Mouse (Mus musculus) forebrain, postnatal 0 days (tissue): ENCODE data around the gene Pold4. TPM values are rescaled to one million over a fixed set of nuclear protein-coding genes. Genes with fewer than 3 reads are reported as not detected.
A peak's percentile ranks its signal among the peaks of the same experiment; 100 is the strongest.

Experiments used
- ATAC-seq: fragments of 200-750 bp; cut with Nextera tagmentation; 2 replicates; pipeline ENCODE4 v1.8.0; 2017; ENCODE audit warnings: mild to moderate bottlenecking, moderate library complexity
- DNase-seq: peaks from one replicate; pipeline ENCODE4 v3.0.0-alpha.2; 2015
- H3K27ac ChIP-seq: fragments of 300-500 bp; sonication (generic); 2 replicates; pipeline ENCODE4 v1.5.1; 2014; ENCODE audit warnings: low read depth, mild to moderate bottlenecking, antibody characterized with exemption, low read length, moderate library complexity, mixed read lengths
- H3K27me3 ChIP-seq: fragments of 300-500 bp; sonication (generic); 2 replicates; pipeline ENCODE4 v1.6.1; 2014; ENCODE audit warnings: mild to moderate bottlenecking, low read length, mixed read lengths; ENCODE audit not compliant: insufficient read depth
- H3K36me3 ChIP-seq: fragments of 300-500 bp; sonication (generic); 2 replicates; pipeline ENCODE4 v1.6.1; 2014; ENCODE audit warnings: mild to moderate bottlenecking, moderate library complexity; ENCODE audit not compliant: insufficient read depth
- H3K4me1 ChIP-seq: fragments of 300-500 bp; sonication (generic); 2 replicates; pipeline ENCODE4 v1.6.1; 2014; ENCODE audit warnings: antibody characterized with exemption; ENCODE audit not compliant: insufficient read depth
- H3K4me2 ChIP-seq: fragments of 300-500 bp; sonication (generic); 2 replicates; pipeline ENCODE4 v1.6.1; 2014; ENCODE audit warnings: low read depth, mild to moderate bottlenecking, moderate library complexity
- H3K4me3 ChIP-seq: fragments of 300-500 bp; sonication (generic); 2 replicates; pipeline ENCODE4 v1.5.1; 2014; ENCODE audit warnings: low read depth, low read length, mixed read lengths
- H3K9ac ChIP-seq: fragments of 300-500 bp; sonication (generic); 2 replicates; pipeline ENCODE4 v1.6.1; 2014; ENCODE audit warnings: mild to moderate bottlenecking
- H3K9me3 ChIP-seq: fragments of 300-500 bp; sonication (generic); 2 replicates; pipeline ENCODE4 v1.6.1; 2016; ENCODE audit warnings: low read length
- CTCF ChIP-seq: sonication (generic); IDR thresholded peaks from 2 replicates; pipeline ENCODE4 v1.5.1; 2016; ENCODE audit warnings: antibody characterized with exemption, control low read depth, low read depth
- WGBS: fragments of 180-500 bp; shearing (Covaris S2); extraction: QIAGEN DNeasy Blood & Tissue Kit; methylation state at CpG from one replicate; pipeline ENCODE4 v1.1.7; 2014; 5-methylcytosine and 5-hydroxymethylcytosine counted together
- microRNA-seq, 2 experiments: library from miRNA; unstranded; fragments of <30 nt; microRNA quantifications; one replicate each; pipeline ENCODE4; 2016
- polyA plus RNA-seq: library from polyadenylated mRNA; unstranded; fragments of >200 nt; fragmentation: Nextera tagmentation; extraction: Ambion mirVana; gene quantifications from 2 replicates; pipeline ENCODE4 v1.2.1, GENCODE M21; 2015
- total RNA-seq: library from RNA; depleted of rRNA; stranded (reverse); fragments of >200 nt; gene quantifications from 2 replicates; pipeline ENCODE4 v1.2.3, GENCODE M21; 2014; rRNA removed

Gene Pold4
- total and polyA plus RNA-seq, 2 experiments from 2014 or later: 21.2 to 21.8 TPM

GRCm38 (mm10) chr19:4270972-4271371, 39.3 kb downstream of the Pold4 start:
- Histone ChIP-seq H3K4me3 (no peak overlapping the region), H3K27me3 (no peaks in the 10 kb centered on the region), H3K9me3 (no peaks in the 10 kb centered on the region), H3K27ac (no peak overlapping the region), H3K4me2 (no peak overlapping the region), H3K36me3 (peaks cover 25% of the 10 kb centered on the region), H3K9ac (no peak overlapping the region), H3K4me1 (no peaks in the 10 kb centered on the region)
- 97% methylated on average over 11 of the region's 11 CpGs for WGBS
- DNase-seq (no peak), ATAC-seq (no peak)
- TF ChIP-seq CTCF: no peak

GRCm38 (mm10) chr19:4279487-4279886, 47.8 kb downstream of the Pold4 start:
- Histone ChIP-seq H3K27me3 (no peaks in the 10 kb centered on the region), H3K4me1 (no peaks in the 10 kb centered on the region), H3K36me3 (peaks cover 4% of the 10 kb centered on the region; the same call in 1 of the 2 replicates), H3K4me3 (no peak overlapping the region), H3K4me2 (no peak overlapping the region), H3K27ac (no peak overlapping the region), H3K9ac (no peak overlapping the region), H3K9me3 (no peaks in the 10 kb centered on the region)
- TF ChIP-seq CTCF: peak; percentile 37
- WGBS: 98% methylated on average over 1 of the region's 1 CpGs
- ATAC-seq (no peak), DNase-seq (no peak)

GRCm38 (mm10) chr19:4280425-4280824, 48.7 kb downstream of the Pold4 start:
- no peak overlapping the region for H3K4me2 ChIP-seq
- no peak for TF ChIP-seq CTCF
- H3K9me3 ChIP-seq: no peaks in the 10 kb centered on the region
- no peak for DNase-seq
- no peaks in the 10 kb centered on the region for H3K27me3 ChIP-seq
- H3K4me1 ChIP-seq: no peaks in the 10 kb centered on the region
- H3K36me3 ChIP-seq: peaks cover 4% of the 10 kb centered on the region
- H3K27ac ChIP-seq: no peak overlapping the region
- H3K4me3 ChIP-seq: no peak overlapping the region
- 96% methylated on average over 9 of the region's 9 CpGs for WGBS
- no peak overlapping the region for H3K9ac ChIP-seq
- no peak for ATAC-seq

- Histone ChIP-seq H3K36me3 (peaks cover 26% of the 10 kb centered on the region), H3K27ac (peak within 1 kb of the TSS; percentile 69), H3K9ac (peak within 1 kb of the TSS; percentile 63), H3K4me2 (peak within 1 kb of the TSS; percentile 68), H3K4me3 (peak within 1 kb of the TSS; percentile 64), H3K4me1 (no peaks in the 10 kb centered on the region), H3K9me3 (no peaks in the 10 kb centered on the region), H3K27me3 (no peaks in the 10 kb centered on the region)
- 4% methylated on average over 44 of the region's 50 CpGs for WGBS
- peak; percentile 91 for DNase-seq
- TF ChIP-seq CTCF: peak; percentile 78
- peak; percentile 97 for ATAC-seq
These were observed 51.3 kb downstream of the Pold4 start, which contains the start of gene Ankrd13d for GRCm38 (mm10) chr19:4282898-4283553. Ankrd13d (minus strand) TSS chr19:4283137.

Small RNA genes within 50 kb of the gene (microRNA-seq; reads per million reads assigned to microRNA genes)
- gene Gm26115: 0 reads per million in 2 experiments
- 1.5 reads per million in 2 experiments for gene Mir6985

Other genes starting within 250 kb of the Pold4 start
- 2.2 and 2.5 TPM in 2 replicates for gene Acy3, start 245.3 kb upstream of the Pold4 start, total RNA-seq
- gene Acy3, start 245.3 kb upstream of the Pold4 start, polyA plus RNA-seq: 2.2 and 2.8 TPM in 2 replicates
- gene Tbx10, start 239.1 kb upstream of the Pold4 start, total RNA-seq: not detected in 2 replicates
- not detected in 2 replicates for gene Tbx10, start 239.1 kb upstream of the Pold4 start, polyA plus RNA-seq
- gene Nudt8, start 231.3 kb upstream of the Pold4 start, total RNA-seq: 26.7 and 30.8 TPM in 2 replicates
- gene Nudt8, start 231.3 kb upstream of the Pold4 start, polyA plus RNA-seq: 36.3 and 40.4 TPM in 2 replicates
- 7.8 and 8.5 TPM in 2 replicates for gene Gm49405, start 231.3 kb upstream of the Pold4 start, total RNA-seq
- gene Gm49405, start 231.3 kb upstream of the Pold4 start, polyA plus RNA-seq: 2.1 and 2.6 TPM in 2 replicates
- 16.0 and 17.8 TPM in 2 replicates for gene Doc2g, start 228.6 kb upstream of the Pold4 start, total RNA-seq
- 5.7 and 6.3 TPM in 2 replicates for gene Doc2g, start 228.6 kb upstream of the Pold4 start, polyA plus RNA-seq
- gene Ndufv1, start 219.1 kb upstream of the Pold4 start, total RNA-seq: 250 and 281 TPM in 2 replicates
- 268 TPM in 2 replicates for gene Ndufv1, start 219.1 kb upstream of the Pold4 start, polyA plus RNA-seq
- 245 and 296 TPM in 2 replicates for gene Gstp1, start 193.9 kb upstream of the Pold4 start, total RNA-seq
- gene Gstp1, start 193.9 kb upstream of the Pold4 start, polyA plus RNA-seq: 619 and 642 TPM in 2 replicates
- gene Gstp2, start 185.9 kb upstream of the Pold4 start, total RNA-seq: 2.7 TPM in 1 of 2 replicates, not detected in the other
- gene Gstp2, start 185.9 kb upstream of the Pold4 start, polyA plus RNA-seq: 0.54 and 2.5 TPM in 2 replicates
- not detected in 2 replicates for gene Gstp3, start 172.3 kb upstream of the Pold4 start, total RNA-seq
- not detected in 2 replicates for gene Gstp3, start 172.3 kb upstream of the Pold4 start, polyA plus RNA-seq
- not detected in 2 replicates for gene Cabp2, start 150.3 kb upstream of the Pold4 start, total RNA-seq
- not detected in 2 replicates for gene Cabp2, start 150.3 kb upstream of the Pold4 start, polyA plus RNA-seq
- 34.4 and 35.4 TPM in 2 replicates for gene Cdk2ap2, start 134.7 kb upstream of the Pold4 start, total RNA-seq
- gene Cdk2ap2, start 134.7 kb upstream of the Pold4 start, polyA plus RNA-seq: 59.9 and 65.4 TPM in 2 replicates
- gene Pitpnm1, start 131.9 kb upstream of the Pold4 start, total RNA-seq: 108 and 127 TPM in 2 replicates
- 68.8 and 82.9 TPM in 2 replicates for gene Pitpnm1, start 131.9 kb upstream of the Pold4 start, polyA plus RNA-seq
- 25.8 and 33.9 TPM in 2 replicates for gene Aip, start 106.0 kb upstream of the Pold4 start, total RNA-seq
- 85.7 and 86.2 TPM in 2 replicates for gene Aip, start 106.0 kb upstream of the Pold4 start, polyA plus RNA-seq
- gene Gpr152, start 92.1 kb upstream of the Pold4 start, total RNA-seq: 0.19 and 0.23 TPM in 2 replicates
- not detected in 2 replicates for gene Gpr152, start 92.1 kb upstream of the Pold4 start, polyA plus RNA-seq
- gene Cabp4, start 87.9 kb upstream of the Pold4 start, total RNA-seq: not detected in 2 replicates
- gene Cabp4, start 87.9 kb upstream of the Pold4 start, polyA plus RNA-seq: 0.06 and 0.08 TPM in 2 replicates
- 128 and 182 TPM in 2 replicates for gene Coro1b, start 83.3 kb upstream of the Pold4 start, total RNA-seq
- gene Coro1b, start 83.3 kb upstream of the Pold4 start, polyA plus RNA-seq: 106 and 112 TPM in 2 replicates
- 0.77 and 1.2 TPM in 2 replicates for gene Ptprcap, start 78.3 kb upstream of the Pold4 start, total RNA-seq
- 0.48 and 0.59 TPM in 2 replicates for gene Ptprcap, start 78.3 kb upstream of the Pold4 start, polyA plus RNA-seq
- gene Rps6kb2, start 68.5 kb upstream of the Pold4 start, total RNA-seq: 23.5 and 33.5 TPM in 2 replicates
- gene Rps6kb2, start 68.5 kb upstream of the Pold4 start, polyA plus RNA-seq: 51.9 and 55.5 TPM in 2 replicates
- 4.1 and 4.4 TPM in 2 replicates for gene Carns1, start 56.4 kb upstream of the Pold4 start, total RNA-seq
- 3.1 and 4.7 TPM in 2 replicates for gene Carns1, start 56.4 kb upstream of the Pold4 start, polyA plus RNA-seq
- gene Tbc1d10c, start 40.6 kb upstream of the Pold4 start, total RNA-seq: 1.5 and 2.9 TPM in 2 replicates
- 1.3 and 1.5 TPM in 2 replicates for gene Tbc1d10c, start 40.6 kb upstream of the Pold4 start, polyA plus RNA-seq
- gene Ppp1ca, start 39.8 kb upstream of the Pold4 start, total RNA-seq: 480 and 509 TPM in 2 replicates
- 551 and 589 TPM in 2 replicates for gene Ppp1ca, start 39.8 kb upstream of the Pold4 start, polyA plus RNA-seq
- 11.8 and 16.4 TPM in 2 replicates for gene Rad9a, start 30.2 kb upstream of the Pold4 start, total RNA-seq
- gene Rad9a, start 30.2 kb upstream of the Pold4 start, polyA plus RNA-seq: 15.9 and 16.5 TPM in 2 replicates
- 0.38 and 1.2 TPM in 2 replicates for gene Clcf1, start 17.7 kb upstream of the Pold4 start, total RNA-seq
- gene Clcf1, start 17.7 kb upstream of the Pold4 start, polyA plus RNA-seq: 0.29 and 0.41 TPM in 2 replicates
- not detected in 2 replicates for gene AC109138.7, start 17.5 kb upstream of the Pold4 start, total RNA-seq
- not detected in 2 replicates for gene AC109138.7, start 17.5 kb upstream of the Pold4 start, polyA plus RNA-seq
- gene Ssh3, start 37.3 kb downstream of the Pold4 start, total RNA-seq: 35.9 and 41.5 TPM in 2 replicates
- gene Ssh3, start 37.3 kb downstream of the Pold4 start, polyA plus RNA-seq: 6.4 and 9.1 TPM in 2 replicates
- 76.6 and 87.3 TPM in 2 replicates for gene Ankrd13d, start 51.2 kb downstream of the Pold4 start, total RNA-seq
- 48.7 and 55.2 TPM in 2 replicates for gene Ankrd13d, start 51.2 kb downstream of the Pold4 start, polyA plus RNA-seq
- 129 and 136 TPM in 2 replicates for gene Grk2, start 74.3 kb downstream of the Pold4 start, total RNA-seq
- gene Grk2, start 74.3 kb downstream of the Pold4 start, polyA plus RNA-seq: 23.6 and 24.6 TPM in 2 replicates
- 55.0 and 71.7 TPM in 2 replicates for gene Kdm2a, start 166.4 kb downstream of the Pold4 start, total RNA-seq
- 13.1 and 19.5 TPM in 2 replicates for gene Kdm2a, start 166.4 kb downstream of the Pold4 start, polyA plus RNA-seq
- gene Rhod, start 207.5 kb downstream of the Pold4 start, total RNA-seq: 3.6 and 5.2 TPM in 2 replicates
- gene Rhod, start 207.5 kb downstream of the Pold4 start, polyA plus RNA-seq: 4.3 and 4.7 TPM in 2 replicates
- 8.2 and 13.0 TPM in 2 replicates for gene Syt12, start 245.5 kb downstream of the Pold4 start, total RNA-seq
- gene Syt12, start 245.5 kb downstream of the Pold4 start, polyA plus RNA-seq: 2.9 and 3.3 TPM in 2 replicates